Mouse (Mus musculus): Measurements from ENCODE around the gene Mrpl45.
A peak's percentile ranks its signal among the peaks of the same experiment; 100 is the strongest.

Gene Mrpl45

DNA sequence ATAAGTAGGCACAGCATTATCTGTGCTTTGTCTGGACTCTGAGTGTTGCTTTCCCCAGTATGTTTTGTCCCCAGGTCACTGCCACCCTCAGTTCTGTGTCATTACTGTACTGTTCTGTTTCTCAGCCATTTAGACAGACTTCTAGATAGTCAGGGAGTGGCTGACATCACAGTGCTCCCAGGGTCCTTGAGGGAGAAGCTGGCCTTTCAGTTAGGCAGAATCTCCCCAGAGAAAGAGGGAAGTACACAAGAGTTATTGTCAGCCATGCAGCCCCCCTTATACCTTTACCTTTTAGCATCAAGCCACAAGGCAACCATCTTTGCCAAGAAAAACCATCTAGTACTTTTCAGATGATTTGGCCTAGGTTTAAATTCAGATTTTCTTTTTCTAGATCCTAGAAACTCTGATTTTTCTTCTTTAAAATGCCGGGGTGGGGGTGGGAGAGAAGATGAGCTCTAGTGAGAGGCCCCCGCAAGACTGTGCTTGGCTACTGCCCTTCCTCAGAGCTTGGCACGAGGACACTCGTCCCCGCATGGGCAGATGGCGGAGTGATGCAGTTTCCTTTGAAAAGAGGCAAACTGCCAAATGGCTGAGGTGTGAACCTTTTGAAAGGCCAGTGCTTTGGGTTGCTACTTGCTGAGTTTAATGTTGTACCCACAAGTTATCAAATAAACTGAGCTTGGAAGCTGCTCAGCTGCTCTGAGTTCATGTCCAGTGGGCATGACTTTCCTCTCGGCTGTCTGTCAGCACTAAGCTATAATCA is 55.0 kb downstream of the Mrpl45 start:
- DNase-seq = peak; percentile 50

DNA sequence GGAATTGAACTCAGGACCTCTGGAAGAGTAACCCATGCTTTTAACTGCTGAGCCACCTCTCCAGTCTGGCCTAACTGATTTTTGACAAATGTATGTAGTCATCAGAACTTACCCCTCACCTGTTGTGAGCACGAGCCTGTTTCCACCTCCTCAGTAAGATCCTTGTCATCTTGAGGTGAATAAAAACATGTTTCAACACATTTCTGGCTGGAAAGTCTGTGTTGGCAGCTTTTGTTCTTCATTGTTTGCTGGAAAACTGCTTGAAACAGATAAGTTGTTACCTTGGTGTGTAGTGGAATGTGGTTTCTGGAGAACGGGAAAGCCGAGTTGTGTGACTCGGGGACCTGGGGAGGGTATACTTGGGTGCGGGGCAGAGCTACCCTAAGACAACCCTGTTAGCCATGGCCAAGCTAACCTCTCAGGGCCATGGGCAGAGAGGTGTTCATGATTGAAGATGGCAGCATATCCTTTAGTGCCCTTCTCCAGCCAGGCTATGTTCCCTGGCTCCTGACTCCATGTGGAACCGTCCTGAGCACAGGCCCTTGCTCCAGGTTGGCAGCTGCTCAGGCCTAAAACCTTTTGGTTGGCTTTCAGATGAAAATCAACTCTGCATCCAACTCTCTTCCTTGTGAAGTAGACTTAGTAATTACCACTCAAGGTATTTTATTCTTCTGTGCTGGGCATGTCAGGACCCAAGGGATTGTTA is 56.8 kb downstream of the Mrpl45 start:
- no peak for DNase-seq

DNA sequence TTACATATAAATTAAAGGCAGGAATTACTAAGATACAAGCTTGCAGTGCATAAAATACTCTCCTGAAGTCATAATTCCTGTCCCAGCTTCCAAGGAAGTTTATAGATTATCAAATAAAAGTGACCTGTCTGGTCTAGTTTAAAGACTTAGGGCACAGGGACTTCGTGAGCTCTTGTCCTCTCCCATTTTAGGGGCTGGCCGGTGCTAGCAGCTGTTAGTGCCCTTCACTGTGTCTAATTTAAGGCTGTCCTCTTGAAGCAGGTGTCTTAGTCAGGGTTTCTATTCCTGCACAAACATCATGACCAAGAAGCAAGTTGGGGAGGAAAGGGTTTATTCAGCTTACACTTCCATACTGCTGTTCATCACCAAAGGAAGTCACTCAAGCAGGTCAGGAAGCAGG is 57.9 kb downstream of the Mrpl45 start:
- DNase-seq = no peak
